Mouse (Mus musculus): ENCODE results near the gene Aqp5.

Aqp5 gene

GRCm38 (mm10) chr15:99590429-99591084, at the start of gene Aqp5:
Aqp5 (plus strand) TSS chr15:99590782.
- no peak for DNase-seq

GRCm38 (mm10) chr15:99544047-99544446, 46.5 kb upstream of the Aqp5 start:
- DNase-seq = no peak

GRCm38 (mm10) chr15:99546596-99546995, 44.0 kb upstream of the Aqp5 start:
- DNase-seq = no peak

GRCm38 (mm10) chr15:99547732-99548131, 42.9 kb upstream of the Aqp5 start:
- no peak for DNase-seq

GRCm38 (mm10) chr15:99549901-99550300, 40.7 kb upstream of the Aqp5 start:
- DNase-seq = no peak

- no peak for DNase-seq
Observed at GRCm38 (mm10) chr15:99553767-99554166, 36.8 kb upstream of the Aqp5 start.

GRCm38 (mm10) chr15:99558947-99559346, 31.6 kb upstream of the Aqp5 start:
- no peak for DNase-seq

GRCm38 (mm10) chr15:99560246-99560645, 30.3 kb upstream of the Aqp5 start:
- DNase-seq = no peak

- DNase-seq = peak; percentile 33 to 53
Observed at GRCm38 (mm10) chr15:99567371-99567770, 23.2 kb upstream of the Aqp5 start.

- DNase-seq = no peak
Observed at GRCm38 (mm10) chr15:99568682-99569081, 21.9 kb upstream of the Aqp5 start.

- DNase-seq = no peak
Observed at GRCm38 (mm10) chr15:99569123-99569522, 21.5 kb upstream of the Aqp5 start.

- peak in 1 of 2 experiments; percentile 23 for DNase-seq
Observed at GRCm38 (mm10) chr15:99578802-99579485, 11.6 kb upstream of the Aqp5 start, which contains the start of gene Aqp2. Aqp2 (plus strand) TSS chr15:99579055.

- peak; percentile 25 to 66 for DNase-seq
Observed at GRCm38 (mm10) chr15:99583463-99584344, 6.9 kb upstream of the Aqp5 start.

GRCm38 (mm10) chr15:99584407-99585202, 6.0 kb upstream of the Aqp5 start:
- DNase-seq = peak; percentile 29 to 41

- DNase-seq = no peak
Observed at GRCm38 (mm10) chr15:99585741-99586140, 4.8 kb upstream of the Aqp5 start.

- DNase-seq = no peak
Observed at GRCm38 (mm10) chr15:99586525-99586924, 4.1 kb upstream of the Aqp5 start.

GRCm38 (mm10) chr15:99589237-99589636, 1.3 kb upstream of the Aqp5 start:
- no peak for DNase-seq

- no peak for DNase-seq
Observed at GRCm38 (mm10) chr15:99589704-99590103, 878 bp upstream of the Aqp5 start.

- no peak for DNase-seq
Observed at GRCm38 (mm10) chr15:99592177-99592576, 1.6 kb downstream of the Aqp5 start.

GRCm38 (mm10) chr15:99592877-99593276, 2.3 kb downstream of the Aqp5 start:
- DNase-seq = no peak

- no peak for DNase-seq
Observed at GRCm38 (mm10) chr15:99594951-99595350, 4.4 kb downstream of the Aqp5 start.

GRCm38 (mm10) chr15:99596056-99596687, 5.6 kb downstream of the Aqp5 start:
- peak; percentile 78 to 91 for DNase-seq
